Mouse (Mus musculus) adrenal gland, postnatal 10 days (tissue): ENCODE measurements around the gene Efemp2. TPM values are rescaled to one million over a fixed set of nuclear protein-coding genes. Genes with fewer than 3 reads are reported as not detected.
A peak's percentile ranks its signal among the peaks of the same experiment; 100 is the strongest.
"Not testable (repeated sequence)": the region's sequence is repeated elsewhere in the genome, so short reads cannot be mapped to it uniquely, and the experiment has no call there.

Source experiments
- DNase-seq: peaks from one replicate; pipeline ENCODE4 v3.0.0; 2021; ENCODE audit warnings: mixed read lengths
- total RNA-seq, 2 experiments: library from RNA; stranded (reverse); gene quantifications; 2 replicates each; pipeline ENCODE4 v1.2.3; 2021

Gene Efemp2
- total RNA-seq, 2 experiments from 2014 or later = 48.8 to 50.9 TPM

- peak; percentile 41 for DNase-seq
Measured at GRCm38 (mm10) chr19:5477004-5477667, 3.4 kb downstream of the Efemp2 start.

DNA sequence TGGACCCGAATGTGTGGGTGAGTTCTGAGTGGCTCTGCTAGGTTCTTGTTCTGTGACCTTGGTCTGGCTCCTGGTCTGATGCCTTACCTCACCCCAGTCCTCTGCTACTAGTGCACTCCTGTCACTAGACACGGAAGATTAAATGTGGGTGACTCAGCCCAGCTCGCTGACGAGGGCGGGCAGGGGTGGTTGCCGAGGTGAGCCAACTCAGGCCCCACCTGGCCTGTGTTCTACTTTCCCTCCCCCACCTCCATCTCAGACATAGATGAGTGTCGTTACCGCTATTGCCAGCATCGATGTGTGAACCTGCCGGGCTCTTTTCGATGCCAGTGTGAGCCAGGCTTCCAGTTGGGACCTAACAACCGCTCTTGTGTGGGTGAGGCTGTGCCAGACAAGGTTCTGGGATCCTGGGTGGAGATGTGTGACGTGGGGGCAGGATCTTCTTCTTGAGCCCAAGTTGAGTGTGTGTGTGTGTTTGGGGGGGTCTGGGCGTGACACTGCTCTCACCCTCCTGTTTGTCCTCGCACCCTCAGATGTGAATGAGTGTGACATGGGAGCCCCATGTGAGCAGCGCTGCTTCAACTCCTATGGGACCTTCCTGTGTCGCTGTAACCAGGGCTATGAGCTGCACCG lies 4.0 kb downstream of the Efemp2 start:
- DNase-seq = peak; percentile 54

DNA sequence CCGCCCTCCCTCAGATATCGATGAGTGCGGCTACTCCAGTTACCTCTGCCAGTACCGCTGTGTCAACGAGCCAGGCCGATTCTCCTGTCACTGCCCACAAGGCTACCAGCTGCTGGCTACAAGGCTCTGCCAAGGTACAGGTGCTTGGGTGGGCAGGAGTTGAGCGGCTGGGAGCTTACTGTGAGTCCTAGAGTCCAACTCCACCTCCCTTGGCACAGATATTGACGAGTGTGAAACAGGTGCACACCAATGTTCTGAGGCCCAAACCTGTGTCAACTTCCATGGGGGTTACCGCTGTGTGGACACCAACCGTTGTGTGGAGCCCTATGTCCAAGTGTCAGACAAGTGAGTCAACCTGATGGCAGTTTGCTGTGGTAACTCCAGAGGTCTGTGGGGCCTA lies 6.3 kb downstream of the Efemp2 start:
- DNase-seq = no peak

- DNase-seq = no peak
Measured at GRCm38 (mm10) chr19:5481398-5481797, 7.6 kb downstream of the Efemp2 start.

DNA sequence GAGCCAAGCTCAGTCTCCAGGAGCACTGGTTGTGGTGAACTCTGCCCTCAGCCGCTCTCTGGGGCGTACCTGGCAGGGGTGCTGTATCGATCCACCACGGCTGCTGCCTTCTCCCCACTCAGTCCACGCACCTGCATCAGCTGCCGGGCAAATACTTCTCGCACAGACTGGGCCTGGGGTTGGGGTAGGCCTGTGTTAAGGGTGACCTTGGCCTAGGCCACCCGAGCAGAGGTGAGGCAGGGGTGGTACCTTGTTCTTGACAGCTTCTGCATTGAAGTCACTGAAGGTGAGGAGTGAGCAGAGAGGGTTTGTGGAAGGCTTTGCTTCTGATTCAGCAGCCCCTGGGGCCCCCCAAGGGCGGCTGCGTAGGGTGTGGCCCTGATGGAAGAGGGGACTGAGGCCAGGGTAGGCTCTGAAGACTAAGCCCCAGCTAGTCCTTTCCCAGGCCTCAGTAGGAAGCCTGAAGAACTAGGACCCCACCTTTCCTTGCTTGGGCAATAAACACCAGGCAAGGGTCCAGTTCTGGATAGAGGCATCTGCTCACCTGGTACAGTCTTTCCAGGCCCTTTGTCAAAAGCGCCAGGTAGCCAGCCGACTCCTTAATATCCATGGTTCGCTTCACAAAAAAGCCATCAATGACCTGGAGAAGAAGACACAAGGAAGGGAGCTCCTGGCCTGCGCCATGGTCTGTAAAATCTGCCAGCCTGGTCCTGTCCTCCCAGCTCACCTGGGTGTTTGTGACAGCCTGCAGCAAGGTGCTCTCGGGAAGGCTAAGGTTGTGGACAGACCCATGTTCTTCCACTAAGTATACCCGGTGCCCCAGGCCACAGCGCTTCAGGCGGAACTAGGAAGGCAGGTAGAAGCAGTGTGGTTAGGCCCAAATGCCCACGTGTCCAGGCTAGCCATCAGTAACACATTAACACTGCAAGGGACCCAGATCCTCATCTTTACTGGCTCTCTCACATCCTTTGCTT lies 9.9 kb downstream of the Efemp2 start:
- DNase-seq = no peak

DNA sequence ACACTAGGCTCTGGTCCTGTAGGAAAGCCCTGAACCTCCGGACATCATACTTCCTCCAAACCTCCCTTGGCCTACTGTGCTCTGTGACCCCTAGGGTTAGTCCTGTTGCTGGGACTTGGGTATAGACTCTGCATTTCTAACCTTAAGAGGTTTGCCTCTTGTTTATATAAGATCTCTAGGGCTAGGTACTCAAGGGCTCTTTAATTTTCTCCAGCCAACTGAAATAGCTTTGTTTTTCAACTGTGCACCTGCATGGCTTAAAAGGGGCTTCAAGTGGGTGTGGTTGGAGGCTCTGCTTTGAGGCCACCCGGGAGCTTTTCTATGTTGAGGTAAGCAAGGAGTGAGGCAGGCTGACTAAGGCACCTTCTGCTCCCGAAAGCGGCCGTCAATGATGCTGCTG lies 10.7 kb downstream of the Efemp2 start:
- no peak for DNase-seq

GRCm38 (mm10) chr19:5485371-5485770 lies 11.6 kb downstream of the Efemp2 start:
- DNase-seq = no peak

- DNase-seq = no peak
Measured at GRCm38 (mm10) chr19:5485821-5486220, 12.1 kb downstream of the Efemp2 start.

DNA sequence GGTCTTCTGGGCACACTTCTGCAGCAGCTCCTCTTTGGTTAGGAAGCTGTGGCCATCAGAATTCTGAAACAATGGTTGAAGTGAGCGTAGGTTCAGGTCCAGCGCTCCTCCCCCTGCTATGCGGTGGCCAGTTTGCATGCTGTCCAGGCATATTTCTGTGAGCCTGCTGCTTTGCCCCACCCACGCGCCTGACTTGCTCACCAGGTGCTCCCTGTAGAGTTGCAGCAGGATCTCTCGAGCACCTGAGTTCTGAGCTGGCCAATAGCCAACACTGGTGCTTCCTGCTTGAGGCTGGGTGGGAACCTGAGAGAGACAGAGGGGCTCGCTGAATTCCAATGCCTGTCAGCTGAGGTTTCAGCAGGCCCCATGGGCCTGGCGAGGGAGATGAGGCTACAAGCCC lies 12.5 kb downstream of the Efemp2 start:
- DNase-seq = no peak

DNA sequence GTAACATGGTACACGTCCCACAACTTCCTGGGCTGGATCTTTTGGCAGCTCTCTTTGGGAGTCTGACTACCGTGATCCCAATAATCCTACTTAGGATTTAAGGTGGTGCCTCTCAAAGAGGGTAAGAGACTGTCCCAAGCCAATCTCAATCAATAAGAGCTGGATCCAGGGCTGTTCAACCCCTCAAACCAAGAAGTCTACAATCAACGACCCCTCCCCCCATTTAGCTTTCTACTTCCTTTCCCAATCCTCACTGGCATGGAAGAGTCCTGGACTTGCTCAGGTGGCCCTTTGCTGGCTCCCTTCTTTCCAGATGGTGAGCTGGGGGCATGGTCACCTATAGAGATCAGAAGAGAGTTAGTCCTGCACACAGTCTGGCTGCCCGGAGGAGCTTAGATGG lies 13.0 kb downstream of the Efemp2 start:
- no peak for DNase-seq

- DNase-seq = peak; percentile 98
Measured at GRCm38 (mm10) chr19:5487768-5488550, 14.2 kb downstream of the Efemp2 start, which contains the start of gene Mus81. Gene Mus81, minus strand, starts transcription at chr19:5488402.

DNA sequence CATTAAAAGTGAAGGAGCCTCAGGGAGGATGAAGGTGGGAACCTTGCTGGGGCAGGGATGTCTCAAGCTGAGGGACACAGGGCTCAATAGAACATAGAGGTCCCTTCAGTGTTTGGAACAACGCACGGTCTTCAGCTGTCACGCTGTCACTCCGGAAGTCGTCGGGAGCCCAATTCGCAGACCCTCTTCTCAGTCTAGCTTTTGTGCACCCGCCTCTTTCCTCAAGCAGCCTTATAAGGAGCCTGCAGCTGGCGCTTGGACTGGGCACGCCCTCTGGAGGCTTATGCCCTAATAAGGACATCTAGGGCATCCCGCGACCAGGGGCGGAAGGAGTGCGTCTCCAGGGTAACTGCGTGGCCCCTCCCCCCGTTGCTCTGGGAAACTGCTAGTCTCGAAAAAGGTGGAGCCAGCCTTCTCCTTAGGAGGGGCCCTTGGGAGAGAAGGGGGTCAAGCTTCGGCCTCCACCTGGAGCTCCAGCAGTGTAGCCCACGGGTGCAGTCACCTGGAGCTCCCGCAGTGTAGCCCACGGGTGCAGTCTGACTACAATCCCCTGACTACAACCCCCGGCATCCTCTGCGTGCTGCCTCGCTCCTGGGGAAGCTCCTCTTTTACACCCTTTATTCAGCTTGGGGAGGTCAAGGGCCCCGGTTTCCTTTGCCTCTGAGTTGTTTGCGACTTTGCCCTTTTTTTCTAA lies 15.3 kb downstream of the Efemp2 start:
- DNase-seq = peak; percentile 97

DNA sequence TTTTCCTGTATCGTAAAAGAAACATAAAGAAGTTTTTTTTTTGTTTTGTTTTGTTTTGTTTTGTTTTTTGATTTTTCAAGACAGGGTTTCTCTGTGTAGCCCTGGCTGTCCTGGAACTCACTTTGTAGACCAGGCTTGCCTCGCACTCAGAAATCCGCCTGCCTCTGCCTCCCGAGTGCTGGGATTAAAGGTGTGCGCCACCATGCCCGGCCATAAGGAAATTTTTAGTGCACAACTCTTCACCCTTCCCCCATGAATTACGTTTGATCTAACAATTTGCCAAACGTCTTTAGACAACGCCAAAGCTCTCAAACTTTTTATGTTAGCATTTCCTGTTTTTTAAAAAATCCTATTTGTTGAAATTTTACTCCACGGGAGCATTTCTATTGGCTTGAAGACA lies 16.0 kb downstream of the Efemp2 start:
- not testable (repeated sequence) for DNase-seq

DNA sequence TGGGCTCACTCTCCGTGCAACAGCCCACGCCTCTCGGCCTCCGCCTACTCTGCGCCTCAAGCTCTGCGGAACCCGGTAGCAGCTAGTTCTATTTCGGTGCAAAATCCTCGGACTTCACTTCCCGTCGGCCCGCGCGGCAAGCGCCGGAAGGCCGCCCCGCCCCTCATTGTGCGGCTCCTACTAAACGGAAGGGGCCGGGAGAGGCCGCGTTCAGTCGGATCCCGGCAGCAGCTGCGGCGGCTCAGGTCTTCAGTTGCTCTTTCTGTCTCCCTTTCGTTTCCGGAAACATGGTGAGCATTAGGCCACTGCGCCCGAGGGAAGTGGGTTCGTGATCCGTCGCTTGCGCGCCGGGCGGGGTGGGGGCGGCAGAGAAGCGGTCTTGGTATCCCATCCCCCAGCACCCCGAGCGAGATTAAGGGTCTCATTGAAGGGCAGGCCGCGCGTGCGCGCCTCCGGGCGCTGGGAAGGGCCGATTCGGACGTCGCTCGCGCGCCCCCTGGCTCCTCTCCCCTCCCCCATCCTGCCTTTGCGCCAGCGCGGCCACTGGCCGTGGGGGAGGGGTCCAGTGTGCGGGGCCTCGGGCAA lies 16.7 kb downstream of the Efemp2 start, which contains the start of gene Cfl1:
TSS of gene Cfl1 (plus strand) at position 143 of the 585 bp plus-strand sequence.
- peak; percentile 96 for DNase-seq

- DNase-seq = peak; percentile 91
Measured at GRCm38 (mm10) chr19:5490898-5491708, 17.3 kb downstream of the Efemp2 start.

DNA sequence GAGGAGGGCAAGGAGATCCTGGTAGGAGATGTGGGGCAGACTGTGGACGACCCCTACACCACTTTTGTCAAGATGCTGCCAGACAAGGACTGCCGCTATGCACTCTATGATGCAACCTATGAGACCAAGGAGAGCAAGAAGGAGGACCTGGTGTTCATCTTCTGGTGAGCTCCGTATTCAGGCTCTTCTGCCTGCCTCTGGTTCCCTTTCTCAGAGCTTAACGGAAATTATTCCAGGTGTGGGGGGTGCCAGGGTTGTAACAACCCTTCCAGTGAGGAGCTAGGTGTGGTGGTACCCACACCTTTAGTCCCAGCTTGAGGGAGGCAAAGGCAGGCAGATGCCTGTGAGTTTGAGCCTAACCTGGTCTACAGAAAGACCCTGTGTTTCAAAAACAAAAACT lies 18.9 kb downstream of the Efemp2 start:
- no peak for DNase-seq

GRCm38 (mm10) chr19:5493301-5493721 lies 19.6 kb downstream of the Efemp2 start:
- DNase-seq = not testable (repeated sequence)

DNA sequence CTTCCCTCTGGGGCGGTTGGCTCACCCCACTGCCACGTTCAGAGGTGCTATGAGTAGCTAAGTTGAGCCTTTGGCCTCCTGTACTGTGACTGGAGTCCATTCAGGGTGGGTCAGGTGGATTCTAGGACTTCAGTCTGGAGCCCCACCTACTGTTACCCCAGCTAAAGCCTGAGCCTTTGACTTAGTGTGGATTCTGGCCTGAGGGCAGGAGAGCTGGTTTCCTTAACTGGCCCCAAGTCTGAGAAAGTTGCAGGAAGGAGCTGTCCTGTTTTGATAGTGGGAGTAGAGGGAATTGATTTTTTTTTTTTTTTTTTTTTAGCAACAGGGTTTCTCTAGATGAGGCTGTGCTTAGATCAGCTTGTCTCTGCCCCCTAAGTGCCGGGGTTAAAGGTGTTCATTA lies 20.6 kb downstream of the Efemp2 start:
- no peak for DNase-seq

- no peak for DNase-seq
Measured at GRCm38 (mm10) chr19:5495353-5496051, 21.7 kb downstream of the Efemp2 start.
